Mouse (Mus musculus) kidney, postnatal 0 days (tissue): ENCODE data around the gene Col25a1. TPM values are rescaled to one million over a fixed set of nuclear protein-coding genes. Genes with fewer than 3 reads are reported as not detected.

Source experiments
- ATAC-seq: fragments of 200-750 bp; cut with Nextera tagmentation; replicated peaks from 2 replicates; pipeline ENCODE4 v1.8.0; 2017; ENCODE audit warnings: low read depth, moderate number of reproducible peaks, moderate TSS enrichment, moderate library complexity; ENCODE audit not compliant: low FRiP score
- DNase-seq: peaks from one replicate; pipeline ENCODE4 v3.0.0-alpha.2; 2016; ENCODE audit warnings: low spot score
- H3K27ac ChIP-seq: fragments of 300-500 bp; sonication (generic); 2 replicates; pipeline ENCODE4 v1.5.1; 2014; ENCODE audit warnings: mild to moderate bottlenecking
- H3K27me3 ChIP-seq: fragments of 300-500 bp; sonication (generic); 2 replicates; pipeline ENCODE4 v1.6.1; 2014; ENCODE audit warnings: low read length, mixed read lengths; ENCODE audit not compliant: insufficient read depth
- H3K36me3 ChIP-seq: fragments of 300-500 bp; sonication (generic); 2 replicates; pipeline ENCODE4 v1.6.1; 2014; ENCODE audit warnings: low read length, mixed read lengths; ENCODE audit not compliant: insufficient read depth
- H3K4me1 ChIP-seq: fragments of 300-500 bp; sonication (generic); replicated peaks from 2 replicates; pipeline ENCODE4 v1.6.1; 2014; ENCODE audit warnings: antibody characterized with exemption, low read length, mixed read lengths; ENCODE audit not compliant: insufficient read depth
- H3K4me2 ChIP-seq: fragments of 300-500 bp; sonication (generic); 2 replicates; pipeline ENCODE4 v1.6.1; 2014; ENCODE audit warnings: mild to moderate bottlenecking, low read length, moderate library complexity, mixed read lengths
- H3K4me3 ChIP-seq: fragments of 300-500 bp; sonication (generic); replicated peaks from 2 replicates; pipeline ENCODE4 v1.5.1; 2014; ENCODE audit warnings: low read depth, low read length
- H3K9ac ChIP-seq: fragments of 300-500 bp; sonication (generic); 2 replicates; pipeline ENCODE4 v1.6.1; 2014; ENCODE audit warnings: low read depth, low read length
- H3K9me3 ChIP-seq: fragments of 300-500 bp; sonication (generic); replicated peaks from 2 replicates; pipeline ENCODE4 v1.6.1; 2016; ENCODE audit warnings: low read length, inconsistent platforms, mixed read lengths
- CTCF ChIP-seq: IDR thresholded peaks from 2 replicates; pipeline ENCODE4 v1.5.1; 2016; ENCODE audit warnings: antibody characterized with exemption, low read depth, mild to moderate bottlenecking, moderate library complexity
- WGBS: fragments of 180-500 bp; shearing (Covaris S2); extraction: QIAGEN DNeasy Blood & Tissue Kit; methylation state at CpG from one replicate; pipeline ENCODE4 v1.1.7; 2014; 5-methylcytosine and 5-hydroxymethylcytosine counted together
- polyA plus RNA-seq: library from polyadenylated mRNA; unstranded; fragments of >200 nt; fragmentation: Nextera tagmentation; extraction: Ambion mirVana; gene quantifications from 2 replicates; pipeline ENCODE4 v1.2.1, GENCODE M21; 2015

The Col25a1 gene
- polyA plus RNA-seq, 1 experiment from 2014 or later = 1.4 TPM

GRCm38 (mm10) chr3:130137204-130137603 is 5.9 kb downstream of the Col25a1 start:
- H3K4me3 ChIP-seq = no peak overlapping the region
- no peaks in the 10 kb centered on the region; the same call in 1 of the 2 replicates for H3K9me3 ChIP-seq
- no peak overlapping the region for H3K27ac ChIP-seq
- no peak overlapping the region for H3K4me2 ChIP-seq
- TF ChIP-seq CTCF = no peak
- ATAC-seq (no peak), DNase-seq (no peak)
- H3K36me3 ChIP-seq = no peaks in the 10 kb centered on the region
- no peaks in the 10 kb centered on the region for H3K27me3 ChIP-seq
- no peak overlapping the region for H3K9ac ChIP-seq
- H3K4me1 ChIP-seq = no peaks in the 10 kb centered on the region

- H3K4me1 ChIP-seq = no peaks in the 10 kb centered on the region
- TF ChIP-seq CTCF = no peak
- 41% methylated on average over 3 of the region's 3 CpGs for WGBS
- no peaks in the 10 kb centered on the region for H3K27me3 ChIP-seq
- H3K9ac ChIP-seq = no peak overlapping the region
- H3K4me3 ChIP-seq = no peak overlapping the region
- H3K27ac ChIP-seq = no peak overlapping the region
- ATAC-seq = no peak
- DNase-seq = no peak
- no peaks in the 10 kb centered on the region for H3K36me3 ChIP-seq
- no peaks in the 10 kb centered on the region; the same call in 1 of the 2 replicates for H3K9me3 ChIP-seq
- H3K4me2 ChIP-seq = no peak overlapping the region
These were observed 6.3 kb downstream of the Col25a1 start for GRCm38 (mm10) chr3:130137640-130138039.

GRCm38 (mm10) chr3:130145874-130146273 is 14.6 kb downstream of the Col25a1 start:
- H3K27ac ChIP-seq = no peak overlapping the region
- H3K4me2 ChIP-seq = no peak overlapping the region
- DNase-seq (no peak), ATAC-seq (no peak)
- H3K4me1 ChIP-seq = no peaks in the 10 kb centered on the region
- H3K4me3 ChIP-seq = no peak overlapping the region
- WGBS = 70% methylated on average over 12 of the region's 12 CpGs
- H3K36me3 ChIP-seq = no peaks in the 10 kb centered on the region
- H3K9me3 ChIP-seq = no peaks in the 10 kb centered on the region; the same call in 1 of the 2 replicates
- no peak for TF ChIP-seq CTCF
- no peak overlapping the region for H3K9ac ChIP-seq
- H3K27me3 ChIP-seq = no peaks in the 10 kb centered on the region

- no peaks in the 10 kb centered on the region for H3K9me3 ChIP-seq
- H3K4me2 ChIP-seq = no peak overlapping the region
- H3K4me1 ChIP-seq = no peaks in the 10 kb centered on the region
- H3K27ac ChIP-seq = no peak overlapping the region
- no peak for TF ChIP-seq CTCF
- no peaks in the 10 kb centered on the region for H3K36me3 ChIP-seq
- no peak overlapping the region for H3K4me3 ChIP-seq
- DNase-seq (no peak), ATAC-seq (no peak)
- H3K27me3 ChIP-seq = no peaks in the 10 kb centered on the region
- 56% methylated on average over 8 of the region's 8 CpGs for WGBS
- H3K9ac ChIP-seq = no peak overlapping the region
These were observed 16.5 kb downstream of the Col25a1 start for GRCm38 (mm10) chr3:130147827-130148226.

GRCm38 (mm10) chr3:130149180-130149579 is 17.9 kb downstream of the Col25a1 start:
- 90% methylated on average over 1 of the region's 1 CpGs for WGBS
- H3K9ac ChIP-seq = no peak overlapping the region
- no peaks in the 10 kb centered on the region for H3K27me3 ChIP-seq
- no peaks in the 10 kb centered on the region for H3K9me3 ChIP-seq
- no peak overlapping the region for H3K4me3 ChIP-seq
- ATAC-seq (no peak), DNase-seq (no peak)
- H3K36me3 ChIP-seq = no peaks in the 10 kb centered on the region
- no peak for TF ChIP-seq CTCF
- H3K4me2 ChIP-seq = no peak overlapping the region
- no peak overlapping the region for H3K27ac ChIP-seq
- H3K4me1 ChIP-seq = no peaks in the 10 kb centered on the region

GRCm38 (mm10) chr3:130153117-130153516 is 21.8 kb downstream of the Col25a1 start:
- Histone ChIP-seq H3K9ac (no peak overlapping the region), H3K4me2 (no peak overlapping the region), H3K9me3 (no peaks in the 10 kb centered on the region), H3K4me1 (no peaks in the 10 kb centered on the region), H3K27me3 (no peaks in the 10 kb centered on the region), H3K4me3 (no peak overlapping the region), H3K27ac (no peak overlapping the region), H3K36me3 (no peaks in the 10 kb centered on the region)
- ATAC-seq (no peak), DNase-seq (no peak)
- TF ChIP-seq CTCF = no peak
- WGBS = 75% methylated on average over 3 of the region's 3 CpGs

GRCm38 (mm10) chr3:130157551-130157950 is 26.2 kb downstream of the Col25a1 start:
- Histone ChIP-seq H3K27ac (no peak overlapping the region), H3K4me1 (no peaks in the 10 kb centered on the region), H3K9me3 (no peaks in the 10 kb centered on the region), H3K36me3 (no peaks in the 10 kb centered on the region), H3K4me2 (no peak overlapping the region), H3K9ac (no peak overlapping the region), H3K4me3 (no peak overlapping the region), H3K27me3 (no peaks in the 10 kb centered on the region)
- DNase-seq (no peak), ATAC-seq (no peak)
- WGBS = 82% methylated on average over 3 of the region's 3 CpGs
- no peak for TF ChIP-seq CTCF
